Mouse (Mus musculus): ENCODE measurements around the gene Hmga2.

DNA sequence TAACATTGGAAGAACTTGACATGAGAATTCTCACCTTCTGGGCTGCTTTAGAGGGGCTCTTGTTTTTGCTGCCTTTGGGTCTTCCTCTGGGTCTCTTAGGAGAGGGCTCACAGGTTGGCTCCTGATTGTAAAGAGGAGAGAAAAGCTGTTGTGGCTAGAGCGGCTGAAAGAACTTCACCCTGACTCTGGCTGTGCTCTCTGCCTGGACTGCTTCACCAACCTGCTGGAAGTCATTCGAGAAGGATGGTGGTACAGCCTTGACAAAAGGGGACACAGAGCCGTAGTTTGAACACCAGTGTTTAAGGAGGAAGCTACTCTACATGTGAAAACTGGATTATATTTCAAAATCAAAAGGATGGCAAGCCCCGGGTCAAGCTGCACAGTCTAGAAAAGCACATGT, 3.1 kb downstream of the Hmga2 start:
- no peak for TF ChIP-seq CTCF (IDR thresholded peaks at IDR 0.05; ENCODE audit: low read depth, low read length)
- TF ChIP-seq POLR2A (IDR thresholded peaks at IDR 0.05; ENCODE audit: borderline replicate concordance, low read depth, low read length) = no peak
